Mouse (Mus musculus) embryonic facial prominence, embryonic 11.5 days (tissue): ENCODE results near the gene Prx. TPM values are rescaled to one million over a fixed set of nuclear protein-coding genes. Genes with fewer than 3 reads are reported as not detected.

ENCODE experiments used
- ATAC-seq: fragments of 200-750 bp; cut with Nextera tagmentation; replicated peaks from 2 replicates; pipeline ENCODE4 v1.8.0; 2017; ENCODE audit warnings: low read depth; ENCODE audit not compliant: insufficient number of reproducible peaks, low FRiP score, low TSS enrichment
- DNase-seq: peaks from one replicate; pipeline ENCODE4 v3.0.0-alpha.2; 2015; ENCODE audit warnings: low spot score
- H3K27ac ChIP-seq: fragments of 300-500 bp; sonication (generic); replicated peaks from 2 replicates; pipeline ENCODE4 v1.5.1; 2014; ENCODE audit warnings: mild to moderate bottlenecking, low read depth, low read length, control low read depth
- H3K27me3 ChIP-seq: fragments of 300-500 bp; sonication (generic); 2 replicates; pipeline ENCODE4 v1.6.1; 2014; ENCODE audit warnings: mild to moderate bottlenecking, low read length, moderate library complexity, mixed read lengths; ENCODE audit not compliant: control insufficient read depth, insufficient read depth
- H3K36me3 ChIP-seq: fragments of 300-500 bp; sonication (generic); replicated peaks from 2 replicates; pipeline ENCODE4 v1.6.1; 2014; ENCODE audit warnings: low read depth, mild to moderate bottlenecking, low read length, moderate library complexity, mixed read lengths; ENCODE audit not compliant: control insufficient read depth, insufficient read depth
- H3K4me1 ChIP-seq: fragments of 300-500 bp; sonication (generic); 2 replicates; pipeline ENCODE4 v1.6.1; 2014; ENCODE audit warnings: low read length, mixed read lengths; ENCODE audit not compliant: control insufficient read depth, insufficient read depth
- H3K4me2 ChIP-seq: fragments of 300-500 bp; sonication (generic); 2 replicates; pipeline ENCODE4 v1.6.1; 2014; ENCODE audit warnings: low read depth, mild to moderate bottlenecking, control low read depth, low read length, moderate library complexity
- H3K4me3 ChIP-seq: fragments of 300-500 bp; sonication (generic); 2 replicates; pipeline ENCODE4 v1.5.1; 2014; ENCODE audit warnings: low read depth, low read length, control low read depth
- H3K9ac ChIP-seq: fragments of 300-500 bp; sonication (generic); replicated peaks from 2 replicates; pipeline ENCODE4 v1.6.1; 2014; ENCODE audit warnings: mild to moderate bottlenecking, control low read depth, low read length
- H3K9me3 ChIP-seq: fragments of 300-500 bp; sonication (generic); replicated peaks from 2 replicates; pipeline ENCODE4 v1.6.1; 2016; ENCODE audit warnings: mild to moderate bottlenecking, low read length, inconsistent platforms, mixed read lengths; ENCODE audit not compliant: control insufficient read depth
- WGBS: fragments of 180-500 bp; shearing (Covaris S2); extraction: QIAGEN DNeasy Blood & Tissue Kit; methylation state at CpG from one replicate; pipeline ENCODE4 v1.1.7; 2014; 5-methylcytosine and 5-hydroxymethylcytosine counted together
- polyA plus RNA-seq: library from polyadenylated mRNA; unstranded; fragments of >200 nt; fragmentation: Nextera tagmentation; extraction: Ambion mirVana; gene quantifications from 2 replicates; pipeline ENCODE4 v1.2.1, GENCODE M21; 2014

Prx gene
- polyA plus RNA-seq, 1 experiment from 2014 or later, result 1.2 TPM

DNA sequence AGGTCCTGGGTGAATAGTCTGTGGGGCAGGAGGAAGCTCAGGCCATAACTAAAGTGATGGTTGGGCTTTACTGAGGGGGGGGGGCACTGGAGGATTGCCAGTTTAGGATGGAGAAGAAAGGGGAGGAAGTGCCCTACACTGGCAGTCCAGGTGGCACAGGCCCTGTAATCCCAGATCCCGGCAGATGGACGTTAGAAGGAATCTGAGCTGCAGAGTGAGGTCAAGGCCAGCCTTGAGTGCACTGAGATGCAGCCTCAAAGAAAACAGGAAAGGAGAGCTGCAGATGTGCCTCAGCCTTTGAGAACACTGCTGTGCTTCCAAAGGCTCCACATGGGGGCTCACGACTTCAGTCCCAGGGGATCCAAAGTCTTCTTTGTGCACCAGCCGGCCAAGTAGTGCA is 31.5 kb upstream of the Prx start:
- ATAC-seq (no peak), DNase-seq (no peak)
- Histone ChIP-seq H3K4me1 (no peaks in the 10 kb centered on the region), H3K4me3 (no peak overlapping the region), H3K27me3 (no peaks in the 10 kb centered on the region), H3K9me3 (no peaks in the 10 kb centered on the region), H3K9ac (no peak overlapping the region), H3K27ac (no peak overlapping the region), H3K4me2 (no peak overlapping the region), H3K36me3 (no peaks in the 10 kb centered on the region)
- WGBS, result 28% methylated on average over 4 of the region's 4 CpGs

DNA sequence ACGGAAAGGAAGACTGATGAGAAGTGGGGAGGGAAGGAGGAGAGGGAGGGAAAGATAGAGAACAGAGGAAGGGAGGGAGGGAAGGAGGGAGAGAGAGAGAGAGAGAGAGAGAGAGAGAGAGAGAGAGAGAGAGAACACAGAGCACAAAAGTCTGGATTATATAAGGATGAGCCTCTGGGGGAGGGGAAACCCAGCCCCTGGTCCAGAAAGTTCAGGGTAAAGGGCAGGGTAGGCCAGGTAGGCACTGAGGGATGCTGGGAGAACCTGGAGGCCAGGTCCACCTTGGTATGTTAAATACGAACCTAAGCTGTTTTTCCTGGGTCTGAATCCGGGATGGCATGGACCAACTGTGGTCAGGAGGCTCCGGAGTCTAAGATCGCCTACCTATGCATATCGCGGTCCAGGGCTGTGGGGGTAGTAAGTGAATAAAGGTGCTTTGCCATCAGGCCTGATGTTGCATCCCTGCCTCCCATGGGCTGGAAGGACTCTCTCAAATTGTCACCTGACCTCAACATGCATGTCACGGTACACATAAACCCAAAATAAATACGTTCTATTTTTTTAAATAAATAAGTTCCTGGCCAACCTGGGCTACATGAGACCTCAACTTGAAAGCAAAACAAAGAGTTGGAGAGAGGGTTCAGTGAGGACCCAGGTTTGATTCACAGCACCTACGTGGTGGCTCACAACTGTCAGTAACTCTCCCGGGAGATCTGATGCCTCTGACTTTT is 27.6 kb upstream of the Prx start:
- Histone ChIP-seq H3K27me3 (no peaks in the 10 kb centered on the region), H3K27ac (no peak overlapping the region), H3K4me2 (no peak overlapping the region), H3K4me3 (no peak overlapping the region), H3K9ac (no peak overlapping the region), H3K36me3 (no peaks in the 10 kb centered on the region; the same call in 1 of the 2 replicates), H3K9me3 (no peaks in the 10 kb centered on the region), H3K4me1 (no peaks in the 10 kb centered on the region)
- WGBS, result 90% methylated on average over 11 of the region's 11 CpGs
- no peak for DNase-seq
- ATAC-seq, result no peak

DNA sequence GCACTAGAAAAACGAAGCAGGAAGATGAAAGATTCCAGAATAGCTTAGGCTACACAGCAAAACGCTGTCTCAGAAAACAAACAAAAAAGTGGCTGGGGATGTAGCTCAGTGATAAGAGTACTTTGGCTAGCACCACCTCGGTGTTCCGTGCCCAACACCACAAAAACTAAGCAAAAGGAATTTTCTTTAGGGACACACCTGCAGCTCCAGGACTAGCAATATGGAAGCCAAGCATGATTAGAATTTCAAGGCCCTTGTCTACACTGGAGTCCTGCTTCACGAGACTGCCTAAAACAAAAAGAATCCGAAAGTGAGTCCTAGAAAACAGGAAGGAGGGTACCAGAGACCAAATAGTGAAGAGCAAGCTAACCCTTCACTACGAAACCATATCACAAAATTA is 26.5 kb upstream of the Prx start:
- Histone ChIP-seq H3K27me3 (no peaks in the 10 kb centered on the region), H3K4me1 (no peaks in the 10 kb centered on the region), H3K4me3 (peak overlapping the region; percentile 64), H3K4me2 (no peak overlapping the region), H3K27ac (no peak overlapping the region), H3K9ac (no peak overlapping the region), H3K36me3 (no peaks in the 10 kb centered on the region; the same call in 1 of the 2 replicates), H3K9me3 (no peaks in the 10 kb centered on the region)
- no peak for ATAC-seq
- no peak for DNase-seq
- 42% methylated on average over 7 of the region's 7 CpGs for WGBS

DNA sequence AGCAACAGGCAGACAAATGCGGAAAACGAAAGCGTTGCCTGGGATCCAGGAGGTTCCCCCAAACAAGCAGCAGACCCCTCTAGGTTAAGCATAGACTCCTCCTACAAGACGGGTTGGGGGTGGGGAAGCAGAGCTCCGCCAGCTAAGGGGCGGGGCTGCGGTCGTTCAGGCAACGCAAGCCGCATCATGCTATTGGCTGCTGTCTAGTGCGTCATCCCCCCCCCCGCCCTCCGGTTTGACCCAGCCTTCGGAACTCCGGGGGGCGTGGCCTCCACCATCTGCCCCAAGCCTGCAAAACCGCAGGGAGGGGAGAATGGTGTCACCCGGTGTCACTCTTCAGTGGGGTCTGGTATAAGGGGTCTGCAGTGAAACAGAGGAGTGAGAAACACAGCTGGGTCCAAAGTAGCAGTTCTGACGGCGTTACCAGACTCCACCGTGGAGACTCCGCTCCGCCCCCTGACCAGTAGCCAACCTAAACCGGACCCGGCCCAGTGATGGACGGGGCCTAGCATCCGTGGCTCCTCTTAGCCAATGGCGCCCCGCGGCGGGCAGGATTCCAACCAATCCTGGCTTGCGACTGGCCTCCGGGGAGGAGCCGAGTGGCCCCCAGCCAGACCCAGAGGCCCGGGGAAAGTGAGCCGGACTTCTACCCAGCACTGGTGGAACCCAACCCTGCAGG is 25.8 kb upstream of the Prx start, which contains the start of gene Sertad3:
Gene Sertad3, plus strand, starts transcription at position 613 of the 679 bp plus-strand sequence.
- Histone ChIP-seq H3K4me1 (no peaks in the 10 kb centered on the region), H3K36me3 (no peaks in the 10 kb centered on the region; the same call in 1 of the 2 replicates), H3K27me3 (no peaks in the 10 kb centered on the region), H3K4me2 (peak within 1 kb of the TSS; percentile 57), H3K9me3 (no peaks in the 10 kb centered on the region), H3K4me3 (peak within 1 kb of the TSS; percentile 64), H3K9ac (peak within 1 kb of the TSS; percentile 64), H3K27ac (peak within 1 kb of the TSS; percentile 68)
- DNase-seq, result peak; percentile 99
- under 1% methylated on average over 36 of the region's 36 CpGs for WGBS
- peak; percentile 92 for ATAC-seq

DNA sequence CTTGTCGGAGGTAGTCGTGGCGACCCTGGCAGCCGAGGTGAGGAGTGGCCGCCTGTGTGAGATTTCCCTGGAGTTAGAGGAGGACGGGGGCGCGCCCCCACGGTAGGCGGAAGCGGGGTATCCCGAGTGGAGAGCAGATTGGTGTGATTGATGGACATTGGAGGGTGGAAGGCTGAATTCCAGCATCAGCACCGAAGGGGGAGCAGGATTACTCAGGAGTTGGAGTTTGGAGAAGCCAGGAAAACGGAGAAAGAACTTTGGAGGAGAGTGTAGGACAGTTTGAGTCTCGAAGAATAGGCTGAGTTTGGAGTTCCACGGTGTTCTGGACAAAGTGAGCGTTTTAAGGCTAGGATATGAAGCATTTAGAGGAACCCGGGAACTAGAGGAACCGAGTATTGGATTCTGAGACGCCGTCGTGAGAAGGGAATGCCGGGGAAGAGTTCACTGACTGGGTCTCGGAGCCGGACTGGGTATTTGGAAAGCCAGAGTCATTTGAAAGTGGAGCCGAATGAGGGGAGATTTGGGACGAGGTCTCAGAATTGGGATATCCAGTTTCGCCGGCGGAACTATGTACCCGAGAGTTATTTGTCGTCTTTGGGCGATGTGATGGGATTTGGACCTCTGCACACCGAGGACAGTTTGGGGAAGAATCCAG is 25.2 kb upstream of the Prx start:
- 0% methylated on average over 34 of the region's 34 CpGs for WGBS
- peak overlapping the region; percentile 64 for H3K9ac ChIP-seq
- peak overlapping the region; percentile 64 for H3K4me3 ChIP-seq
- H3K9me3 ChIP-seq, result no peaks in the 10 kb centered on the region
- H3K4me1 ChIP-seq, result no peaks in the 10 kb centered on the region
- H3K36me3 ChIP-seq, result no peaks in the 10 kb centered on the region; the same call in 1 of the 2 replicates
- ATAC-seq (no peak; the same call in 1 of the 2 replicates), DNase-seq (no peak)
- H3K4me2 ChIP-seq, result peak overlapping the region; percentile 57
- peak overlapping the region; percentile 68 for H3K27ac ChIP-seq
- H3K27me3 ChIP-seq, result no peaks in the 10 kb centered on the region

DNA sequence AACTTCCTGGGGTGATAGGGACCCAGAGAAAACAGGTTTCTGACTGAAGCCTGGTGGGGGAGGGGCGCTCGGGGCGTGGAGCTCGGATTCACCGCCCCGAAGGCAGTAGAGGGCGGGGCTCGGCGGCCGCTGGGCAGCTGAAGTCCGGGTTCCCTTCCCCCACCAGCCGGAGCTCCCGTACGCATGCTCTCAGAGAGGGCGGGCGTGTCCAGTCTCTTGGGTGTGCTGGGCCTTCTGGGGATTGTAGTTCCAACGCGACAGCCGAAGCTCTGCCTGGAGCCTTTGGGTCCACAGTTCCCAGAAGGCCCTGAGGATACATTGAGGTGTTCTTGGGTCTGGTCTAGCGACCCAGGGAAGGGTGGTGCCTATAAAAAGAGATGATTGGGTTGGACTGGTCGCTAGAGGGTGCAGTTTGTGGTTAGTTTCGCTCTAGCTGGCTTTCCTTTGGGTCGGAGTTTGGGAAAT is 24.6 kb upstream of the Prx start:
- Histone ChIP-seq H3K9ac (peak overlapping the region; percentile 64), H3K27ac (peak overlapping the region; percentile 68), H3K9me3 (no peaks in the 10 kb centered on the region), H3K36me3 (no peaks in the 10 kb centered on the region; the same call in 1 of the 2 replicates), H3K4me3 (peak overlapping the region; percentile 64), H3K4me1 (no peaks in the 10 kb centered on the region), H3K4me2 (peak overlapping the region; percentile 57), H3K27me3 (no peaks in the 10 kb centered on the region)
- WGBS, result 0% methylated on average over 23 of the region's 23 CpGs
- ATAC-seq, result peak; percentile 89
- peak; percentile 99 for DNase-seq

DNA sequence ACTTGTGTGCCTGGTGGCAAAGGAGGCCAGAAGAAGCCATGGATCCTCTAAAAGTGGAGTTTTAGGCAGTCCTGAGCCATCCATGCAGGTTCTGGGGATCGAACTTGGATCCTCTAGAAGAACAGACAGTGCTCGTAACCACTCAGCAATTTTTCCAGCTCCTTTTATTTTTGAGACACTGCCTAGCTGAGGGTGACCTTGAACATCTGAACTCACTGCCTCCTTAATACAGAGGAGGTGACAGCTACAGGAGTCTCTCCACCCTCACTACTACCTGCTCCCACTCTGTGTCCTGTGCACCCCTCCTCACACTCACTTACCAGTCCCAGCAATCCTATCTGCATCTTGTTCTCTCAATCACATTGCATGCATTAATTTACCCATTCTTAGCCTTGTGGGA is 23.5 kb upstream of the Prx start:
- H3K9ac ChIP-seq, result no peak overlapping the region
- no peaks in the 10 kb centered on the region for H3K9me3 ChIP-seq
- no peak overlapping the region for H3K27ac ChIP-seq
- ATAC-seq, result no peak
- no peak overlapping the region for H3K4me2 ChIP-seq
- no peaks in the 10 kb centered on the region; the same call in 1 of the 2 replicates for H3K36me3 ChIP-seq
- no peak overlapping the region for H3K4me3 ChIP-seq
- no peaks in the 10 kb centered on the region for H3K4me1 ChIP-seq
- H3K27me3 ChIP-seq, result no peaks in the 10 kb centered on the region
- 95% methylated on average over 2 of the region's 2 CpGs for WGBS
- DNase-seq, result no peak
